ENCODE assay signal across 8 mouse cellular contexts in the genomic region with DNA sequence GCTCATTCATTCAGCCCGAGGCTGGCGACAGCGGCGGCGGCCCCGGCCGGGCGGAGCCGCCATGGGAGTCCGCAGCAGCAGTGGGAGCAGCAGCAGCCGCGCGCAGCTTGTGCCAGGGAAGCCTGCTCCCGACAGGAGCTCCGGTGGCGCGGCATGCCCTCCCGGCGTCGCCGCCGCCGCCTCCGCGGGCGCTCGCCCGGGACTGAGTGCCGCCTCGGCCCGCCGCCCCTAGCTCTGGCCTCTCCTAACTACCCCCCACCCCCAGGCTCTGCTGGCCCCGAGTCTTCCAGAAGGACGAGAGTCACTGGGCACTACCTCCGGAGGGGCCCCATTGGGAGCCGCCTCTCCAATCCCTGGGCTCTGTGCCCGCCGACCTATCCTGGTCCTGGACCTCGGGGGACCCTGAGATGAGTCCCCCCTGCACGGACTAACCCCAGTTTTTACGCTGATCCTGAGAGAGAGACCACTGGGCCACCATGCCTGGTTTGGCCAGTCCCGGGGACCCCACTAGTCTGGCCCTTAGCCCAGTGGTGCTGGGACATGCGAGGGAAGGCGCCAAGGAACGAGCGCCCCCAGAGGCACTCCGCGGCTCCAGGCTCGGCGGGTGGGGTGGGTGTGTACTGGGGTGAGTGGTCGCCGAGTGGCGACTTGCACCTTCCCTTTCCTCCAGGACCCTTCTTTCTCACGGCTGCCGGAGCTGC.
DNase-seq lines count a peak whose midpoint lies in the region; ATAC-seq and TF ChIP-seq lines count a peak whose summit lies in the region.

No protein-coding gene starts in this region.

- no peaks in the 10 kb centered on the region for H3K36me3 ChIP-seq in E14TG2a.4 (ENCODE audit: insufficient read depth, low read length)
- no peaks in the 10 kb centered on the region for H3K36me3 ChIP-seq in midbrain, embryonic 15.5 days (replicated peaks)

- peak overlapping the region; percentile 95 for H3K4me2 ChIP-seq in midbrain, embryonic 15.5 days

- peak overlapping the region; percentile 67 for H3K9ac ChIP-seq in midbrain, embryonic 15.5 days

- peak; percentile 25 for TF ChIP-seq CTCF in E14TG2a.4 (conservative IDR thresholded peaks at IDR 0.05; ENCODE audit: low read length)

- peak; percentile 84 for ATAC-seq in midbrain, embryonic 15.5 days (replicated peaks)

- under 1% methylated on average over 55 of the region's 55 CpGs for WGBS in midbrain, embryonic 15.5 days

- H3K9me3 ChIP-seq in E14TG2a.4 (ENCODE audit: low read length), result no peaks in the 10 kb centered on the region
- H3K9me3 ChIP-seq in midbrain, embryonic 15.5 days, result no peaks in the 10 kb centered on the region

- H3K27ac ChIP-seq in midbrain, embryonic 15.5 days, result peak overlapping the region; percentile 75

- peaks cover 80% of the 10 kb centered on the region for H3K27me3 ChIP-seq in E14TG2a.4 (ENCODE audit: insufficient read depth, low read length)
- H3K27me3 ChIP-seq in midbrain, embryonic 15.5 days (replicated peaks), result peaks cover 13% of the 10 kb centered on the region

- DNase-seq in WW6 (ENCODE audit: low read depth, low spot score), result peak; percentile 55
- peak; percentile 80 for DNase-seq in embryo, embryonic 9.5 days (ENCODE audit: extremely low spot score)
- DNase-seq in heart, postnatal 14 days, result peak; percentile 3
- peak; percentile 66 to 78 for DNase-seq in left cerebral cortex, adult 18-20 months (ENCODE audit: low spot score in 2 of 2)
- peak; percentile 25 for DNase-seq in yolk sac, embryonic 10.5 days (ENCODE audit: low spot score)
- no peak for DNase-seq in thymus, postnatal 25 days

- intact Hi-C loops in heart, postnatal 14 days (cut with DNase I), result no loop called here

- peaks cover 17% of the 10 kb centered on the region for H3K4me1 ChIP-seq in E14TG2a.4 (replicated peaks; ENCODE audit: low read depth, low read length)
- peaks cover 34% of the 10 kb centered on the region for H3K4me1 ChIP-seq in midbrain, embryonic 15.5 days

- H3K4me3 ChIP-seq in E14TG2a.4 (replicated peaks; ENCODE audit: low read length), result peak overlapping the region; percentile 83
- peak overlapping the region; percentile 71 for H3K4me3 ChIP-seq in midbrain, embryonic 15.5 days
